Mouse (Mus musculus) brown adipose tissue, adult 24 weeks (tissue): ENCODE measurements at regions not wholly inside any gene's neighbourhood (a gene's known extent, or its start where the extent isn't known, plus 50 kb on each side); places are given as distances from the start of the nearest gene placed in this dataset.

ENCODE experiments used
- H3K27ac ChIP-seq: fragments of 200-500 bp; replicated peaks from 2 replicates; pipeline ENCODE4 v1.5.1; 2012; ENCODE audit warnings: low read depth, mild to moderate bottlenecking, low read length
- H3K4me1 ChIP-seq: fragments of 200-500 bp; 2 replicates; pipeline ENCODE4 v1.6.1; 2012; ENCODE audit warnings: low read length, mixed read lengths; ENCODE audit not compliant: control insufficient read depth, insufficient read depth, insufficient read length
- H3K4me3 ChIP-seq: fragments of 200-500 bp; 2 replicates; pipeline ENCODE4 v1.5.1; 2012; ENCODE audit warnings: low read depth, mild to moderate bottlenecking, low read length, moderate library complexity; ENCODE audit not compliant: insufficient read depth

GRCm38 (mm10) chr6:31121008-31121407 lies 162.1 kb upstream of the Klf14 start:
- Histone ChIP-seq H3K4me1 (peaks cover 49% of the 10 kb centered on the region), H3K27ac (no peak overlapping the region; the same call in 1 of the 2 replicates), H3K4me3 (no peak overlapping the region)

- Histone ChIP-seq H3K27ac (peak overlapping the region; percentile 47), H3K4me1 (peaks cover 43% of the 10 kb centered on the region), H3K4me3 (no peak overlapping the region)
Measured at GRCm38 (mm10) chr6:31122895-31123294, 164.0 kb upstream of the Klf14 start.

DNA sequence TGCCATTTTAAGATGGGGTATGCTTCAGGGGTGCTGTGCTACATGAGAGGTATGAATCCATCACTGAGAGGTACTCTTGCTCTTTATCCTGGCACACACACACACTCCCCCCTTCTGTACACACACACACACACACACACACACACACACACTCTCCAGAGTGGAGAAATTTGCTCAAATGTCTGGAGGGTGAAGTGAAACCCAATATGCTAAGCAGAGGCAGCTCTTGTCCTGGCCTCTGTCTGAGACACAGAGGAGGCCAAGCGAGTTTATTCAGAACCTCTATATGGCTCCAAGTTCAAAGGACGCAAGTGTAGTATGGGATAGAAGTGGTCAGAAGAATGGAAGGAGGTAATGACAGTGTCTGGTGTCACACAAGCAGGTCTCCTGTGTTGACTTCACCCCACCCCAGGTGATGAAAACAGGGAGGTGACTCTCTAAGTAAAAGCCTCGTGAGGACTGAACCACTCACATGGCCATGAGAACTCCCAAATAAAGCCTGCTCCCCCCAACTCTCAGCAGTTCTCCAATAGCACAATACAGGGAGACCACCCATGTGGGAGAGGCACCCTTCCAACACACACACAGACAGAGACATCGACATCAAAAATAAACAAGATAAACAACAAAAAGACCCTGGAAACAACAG lies 164.6 kb upstream of the Klf14 start:
- no peak overlapping the region for H3K4me3 ChIP-seq
- peaks cover 43% of the 10 kb centered on the region for H3K4me1 ChIP-seq
- peak overlapping the region; percentile 47 for H3K27ac ChIP-seq

DNA sequence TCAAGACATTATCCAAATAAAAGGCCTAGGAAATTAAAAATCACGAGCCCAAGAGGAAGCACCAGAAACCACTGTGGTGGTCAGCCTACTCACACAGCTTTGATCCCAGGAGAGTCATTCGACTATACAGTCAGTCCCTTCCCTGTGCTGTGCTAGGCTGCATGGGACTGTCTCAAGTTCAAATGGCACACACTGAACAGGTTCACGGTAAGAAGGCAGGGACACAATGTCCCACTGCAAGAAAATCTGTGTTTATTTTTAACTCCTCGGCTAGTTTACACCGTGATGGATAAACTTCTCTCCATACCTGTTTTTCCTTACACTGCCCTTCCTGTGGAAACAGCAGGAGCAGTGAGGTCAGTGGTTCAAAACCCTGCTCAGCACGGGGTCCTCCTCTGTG lies 165.2 kb upstream of the Klf14 start:
- Histone ChIP-seq H3K4me3 (no peak overlapping the region), H3K4me1 (peaks cover 43% of the 10 kb centered on the region), H3K27ac (peak overlapping the region; percentile 59)

DNA sequence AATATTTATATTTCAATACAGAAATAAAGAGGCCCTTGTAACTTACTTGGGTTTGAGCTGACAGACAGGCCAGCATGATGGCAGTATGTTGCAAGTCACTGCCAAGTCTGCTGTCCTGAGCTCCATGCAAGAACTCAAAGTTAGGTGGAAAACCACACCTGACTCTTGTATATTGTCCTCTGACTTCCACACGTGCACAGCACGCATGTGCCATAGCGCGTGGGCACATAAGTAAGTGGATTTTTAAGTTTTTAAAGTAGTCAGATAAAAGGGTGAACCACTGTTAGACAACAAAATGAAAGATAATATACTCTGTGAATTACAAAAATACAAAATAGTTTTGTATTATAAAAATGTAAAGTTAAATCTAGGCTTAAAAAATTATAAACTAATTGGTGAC lies 166.0 kb upstream of the Klf14 start:
- Histone ChIP-seq H3K27ac (no peak overlapping the region), H3K4me1 (peaks cover 41% of the 10 kb centered on the region), H3K4me3 (no peak overlapping the region)

DNA sequence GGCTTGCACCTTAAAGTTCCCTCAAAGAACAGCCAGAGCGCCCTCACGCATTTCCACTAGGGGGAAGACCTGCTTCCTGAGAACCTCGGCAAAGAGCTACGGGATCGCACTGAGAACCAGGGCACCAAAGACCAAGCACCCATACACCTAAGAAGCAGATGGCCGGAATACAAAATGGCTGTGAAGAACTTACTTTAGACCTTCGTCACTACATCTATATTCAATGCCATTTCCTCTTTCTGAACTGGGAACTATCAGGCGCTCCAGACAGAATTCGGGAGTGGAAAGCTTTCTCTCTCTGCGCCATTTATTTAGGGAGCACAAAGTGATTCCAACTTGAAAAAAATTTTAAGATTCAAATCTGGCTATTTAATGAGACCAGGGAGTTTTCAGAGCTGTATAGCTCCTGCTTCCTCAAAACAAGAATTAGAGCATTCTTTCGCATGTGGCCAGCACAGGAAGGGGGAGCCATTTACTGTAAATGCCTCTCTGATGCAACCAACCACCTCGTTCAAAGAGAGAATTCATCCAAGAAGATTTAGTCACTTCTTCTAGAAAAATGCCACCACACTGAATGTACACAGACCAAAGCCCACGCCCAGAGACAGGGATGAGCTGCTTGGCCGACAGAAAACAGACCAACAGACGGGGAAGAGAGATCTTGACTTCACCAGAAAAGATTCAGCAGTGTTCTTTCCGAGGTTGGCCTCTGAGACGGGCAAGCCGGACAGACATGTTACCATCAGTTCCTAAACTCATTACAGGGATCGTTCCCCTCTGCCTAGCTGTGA lies 166.6 kb upstream of the Klf14 start:
- Histone ChIP-seq H3K27ac (peak overlapping the region; percentile 59), H3K4me3 (peak overlapping the region; percentile 41), H3K4me1 (peaks cover 38% of the 10 kb centered on the region)

GRCm38 (mm10) chr6:31126131-31126871 lies 167.4 kb upstream of the Klf14 start:
- peaks cover 35% of the 10 kb centered on the region for H3K4me1 ChIP-seq
- H3K27ac ChIP-seq: peak overlapping the region; percentile 59
- H3K4me3 ChIP-seq: peak overlapping the region; percentile 45

- no peak overlapping the region for H3K4me3 ChIP-seq
- H3K27ac ChIP-seq: no peak overlapping the region
- peaks cover 22% of the 10 kb centered on the region for H3K4me1 ChIP-seq
Measured at GRCm38 (mm10) chr6:31129170-31129569, 170.3 kb upstream of the Klf14 start.

- H3K4me3 ChIP-seq: no peak overlapping the region
- H3K4me1 ChIP-seq: peaks cover 22% of the 10 kb centered on the region
- H3K27ac ChIP-seq: no peak overlapping the region
Measured at GRCm38 (mm10) chr6:31129987-31130386, 171.1 kb upstream of the Klf14 start.

DNA sequence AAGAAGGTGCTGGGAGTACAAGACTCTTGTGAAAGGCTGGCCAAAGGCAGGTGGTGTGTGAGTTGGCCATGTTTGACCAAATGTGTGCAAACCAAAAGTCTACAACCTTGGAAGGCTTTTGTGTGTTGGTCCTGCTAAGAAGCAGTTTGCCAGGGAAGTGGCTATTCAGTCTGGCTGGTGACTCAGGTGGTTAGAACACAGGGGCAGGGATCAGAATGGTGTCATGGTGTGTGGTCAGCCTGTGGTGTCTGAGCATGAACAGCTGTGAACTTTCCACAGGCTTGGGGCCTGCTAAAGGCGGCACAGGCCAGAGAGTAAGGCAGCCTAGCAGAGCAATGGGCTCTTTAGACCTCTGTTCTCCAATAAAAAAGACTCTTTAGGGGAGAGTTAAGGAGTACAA lies 171.6 kb upstream of the Klf14 start:
- Histone ChIP-seq H3K27ac (no peak overlapping the region), H3K4me1 (peaks cover 24% of the 10 kb centered on the region), H3K4me3 (no peak overlapping the region)

GRCm38 (mm10) chr6:31131716-31132115 lies 172.8 kb upstream of the Klf14 start:
- H3K4me3 ChIP-seq: no peak overlapping the region
- H3K4me1 ChIP-seq: peaks cover 22% of the 10 kb centered on the region
- H3K27ac ChIP-seq: peak overlapping the region; percentile 18; the same call in 1 of the 2 replicates

DNA sequence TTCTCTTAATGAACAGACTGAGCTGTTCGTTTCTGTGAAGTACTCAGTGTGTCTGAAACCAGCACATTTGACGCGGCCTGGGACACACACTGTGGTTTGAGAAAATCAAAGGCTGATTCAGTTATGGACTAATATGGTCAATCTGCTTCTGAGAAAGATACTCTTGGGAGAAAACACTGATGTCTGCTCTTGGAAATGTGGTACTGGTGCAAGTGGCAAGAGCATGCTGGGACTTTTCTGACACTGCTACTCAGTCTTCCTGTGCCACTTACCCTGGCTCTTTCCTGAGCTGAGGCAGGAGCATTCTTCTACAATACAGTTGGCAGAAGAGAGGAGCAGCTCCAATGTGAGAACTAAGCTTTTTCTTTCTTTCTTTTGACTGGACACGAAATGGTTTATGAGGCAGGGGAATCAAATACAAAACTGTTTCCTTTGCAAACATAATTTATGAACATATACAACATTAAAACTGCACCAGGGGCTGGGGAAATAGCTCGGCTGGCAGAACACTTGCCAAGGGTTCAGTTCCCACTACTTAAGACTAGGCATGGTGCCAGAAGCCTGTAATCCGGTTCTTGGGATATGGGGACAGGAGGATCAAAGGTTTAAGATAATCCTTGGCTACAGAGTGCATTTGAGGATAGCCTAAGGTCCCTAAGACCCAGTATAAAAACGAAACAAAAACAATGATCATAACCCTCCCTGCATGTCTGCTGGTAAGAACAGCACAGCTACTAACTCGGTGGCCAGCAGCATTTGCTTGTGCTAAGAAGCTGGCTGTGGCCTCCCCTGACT lies 173.7 kb upstream of the Klf14 start:
- Histone ChIP-seq H3K4me3 (no peak overlapping the region), H3K27ac (peak overlapping the region; percentile 25; the same call in 1 of the 2 replicates), H3K4me1 (peaks cover 15% of the 10 kb centered on the region)

- peaks cover 14% of the 10 kb centered on the region for H3K4me1 ChIP-seq
- no peak overlapping the region for H3K4me3 ChIP-seq
- H3K27ac ChIP-seq: no peak overlapping the region
Measured at GRCm38 (mm10) chr6:31133896-31134735, 175.2 kb upstream of the Klf14 start.

GRCm38 (mm10) chr6:31134736-31135077 lies 175.8 kb upstream of the Klf14 start:
- H3K4me3 ChIP-seq: no peak overlapping the region
- no peak overlapping the region for H3K27ac ChIP-seq
- peaks cover 14% of the 10 kb centered on the region for H3K4me1 ChIP-seq
